Mouse (Mus musculus) MEL-GATA-1-ER (cell line): ENCODE measurements around the gene Men1.
A peak's percentile ranks its signal among the peaks of the same experiment; 100 is the strongest.

Experiments
- DNase-seq: peaks from one replicate; pipeline ENCODE4 v3.0.0-alpha.2; 2012; ENCODE audit warnings: low read depth; ENCODE audit errors: extremely low read depth

Gene Men1

GRCm38 (mm10) chr19:6338716-6339115 is 3.9 kb downstream of the Men1 start:
- no peak for DNase-seq

GRCm38 (mm10) chr19:6339191-6339590 is 4.4 kb downstream of the Men1 start:
- DNase-seq = no peak

- no peak for DNase-seq
Observed at GRCm38 (mm10) chr19:6339890-6340504, 5.2 kb downstream of the Men1 start.

GRCm38 (mm10) chr19:6340524-6341452 is 6.0 kb downstream of the Men1 start, which contains the start of gene Map4k2:
Gene Map4k2 (plus strand): TSS chr19:6341135.
- DNase-seq = no peak

- no peak for DNase-seq
Observed at GRCm38 (mm10) chr19:6341453-6342077, 6.8 kb downstream of the Men1 start.

- DNase-seq = no peak
Observed at GRCm38 (mm10) chr19:6342276-6342933, 7.6 kb downstream of the Men1 start.

GRCm38 (mm10) chr19:6343066-6343925 is 8.5 kb downstream of the Men1 start:
- no peak for DNase-seq

GRCm38 (mm10) chr19:6343996-6344395 is 9.2 kb downstream of the Men1 start:
- no peak for DNase-seq

- DNase-seq = no peak
Observed at GRCm38 (mm10) chr19:6346023-6346422, 11.2 kb downstream of the Men1 start.

- no peak for DNase-seq
Observed at GRCm38 (mm10) chr19:6346661-6347060, 11.9 kb downstream of the Men1 start.

- DNase-seq = no peak
Observed at GRCm38 (mm10) chr19:6347615-6348014, 12.8 kb downstream of the Men1 start.

- no peak for DNase-seq
Observed at GRCm38 (mm10) chr19:6348717-6349116, 13.9 kb downstream of the Men1 start.

GRCm38 (mm10) chr19:6349215-6349983 is 14.6 kb downstream of the Men1 start:
- no peak for DNase-seq

- no peak for DNase-seq
Observed at GRCm38 (mm10) chr19:6351431-6352106, 16.8 kb downstream of the Men1 start.

- DNase-seq = no peak
Observed at GRCm38 (mm10) chr19:6352107-6352505, 17.3 kb downstream of the Men1 start.

- DNase-seq = no peak
Observed at GRCm38 (mm10) chr19:6354030-6354429, 19.3 kb downstream of the Men1 start.

GRCm38 (mm10) chr19:6361291-6361690 is 26.5 kb downstream of the Men1 start:
- no peak for DNase-seq

GRCm38 (mm10) chr19:6363091-6363410 is 28.3 kb downstream of the Men1 start:
- DNase-seq = no peak

- DNase-seq = peak; percentile 98
Observed at GRCm38 (mm10) chr19:6363411-6364240, 28.8 kb downstream of the Men1 start, which contains the start of gene Sf1. Gene Sf1 (plus strand): TSS chr19:6363690.
